Mouse (Mus musculus): Measurements from ENCODE around the gene Pigq.
A peak's percentile ranks its signal among the peaks of the same experiment; 100 is the strongest.

The Pigq gene

GRCm38 (mm10) chr17:25944366-25945163, at the start of gene Pigq, which contains the start of gene Nhlrc4:
Gene Pigq (minus strand): TSS chr17:25944936.
Gene Nhlrc4 (minus strand): TSS chr17:25944961.
- no peak for DNase-seq

GRCm38 (mm10) chr17:25993489-25993888, 48.8 kb upstream of the Pigq start:
- DNase-seq: no peak

- no peak for DNase-seq
Observed at GRCm38 (mm10) chr17:25992274-25992673, 47.5 kb upstream of the Pigq start.

- DNase-seq: no peak
Observed at GRCm38 (mm10) chr17:25990331-25990730, 45.6 kb upstream of the Pigq start.

GRCm38 (mm10) chr17:25985306-25986294, 40.9 kb upstream of the Pigq start, which contains the start of gene Capn15:
Gene Capn15 (minus strand): TSS chr17:25985796.
- peak; percentile 94 for DNase-seq

GRCm38 (mm10) chr17:25984556-25985305, 40.0 kb upstream of the Pigq start:
- DNase-seq: no peak

GRCm38 (mm10) chr17:25984066-25984465, 39.3 kb upstream of the Pigq start:
- DNase-seq: no peak

- no peak for DNase-seq
Observed at GRCm38 (mm10) chr17:25982913-25983312, 38.2 kb upstream of the Pigq start.

- no peak for DNase-seq
Observed at GRCm38 (mm10) chr17:25980854-25981253, 36.1 kb upstream of the Pigq start.

GRCm38 (mm10) chr17:25979829-25980738, 35.3 kb upstream of the Pigq start:
- no peak for DNase-seq

- DNase-seq: no peak
Observed at GRCm38 (mm10) chr17:25970954-25971707, 26.4 kb upstream of the Pigq start.

GRCm38 (mm10) chr17:25970448-25970847, 25.7 kb upstream of the Pigq start:
- DNase-seq: no peak

GRCm38 (mm10) chr17:25968176-25968575, 23.4 kb upstream of the Pigq start:
- DNase-seq: no peak

GRCm38 (mm10) chr17:25967652-25968051, 22.9 kb upstream of the Pigq start:
- DNase-seq: no peak

GRCm38 (mm10) chr17:25964271-25964670, 19.5 kb upstream of the Pigq start:
- no peak for DNase-seq

GRCm38 (mm10) chr17:25962413-25962905, 17.7 kb upstream of the Pigq start:
- no peak for DNase-seq

GRCm38 (mm10) chr17:25961566-25961965, 16.8 kb upstream of the Pigq start:
- no peak for DNase-seq

- no peak for DNase-seq
Observed at GRCm38 (mm10) chr17:25959630-25960467, 15.1 kb upstream of the Pigq start.

- DNase-seq: no peak
Observed at GRCm38 (mm10) chr17:25958771-25959494, 14.2 kb upstream of the Pigq start.

All from thymus, postnatal 4 days (tissue).